Comparison of ENCODE assay signal across 10 mouse cellular contexts in the genomic region with DNA sequence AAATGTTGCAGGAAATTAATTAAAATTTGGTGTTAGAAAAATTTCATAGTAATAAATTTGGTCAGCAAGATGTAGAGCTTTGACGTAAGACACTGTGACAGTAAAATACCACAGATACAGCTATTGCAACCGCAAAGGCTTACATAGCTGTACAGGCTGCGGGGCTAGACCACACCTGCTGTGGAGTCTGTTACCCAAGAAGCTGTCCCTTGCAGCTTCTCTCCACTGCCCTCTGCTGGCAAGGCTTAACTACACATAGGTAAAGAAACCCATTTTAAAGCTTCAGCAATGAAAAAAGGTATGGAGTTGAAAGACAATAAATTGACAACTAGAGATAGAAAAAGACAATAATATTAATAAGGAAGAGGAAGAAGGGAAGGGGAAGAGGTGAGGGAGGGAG. TPM values are rescaled to one million over a fixed set of nuclear protein-coding genes. Genes with fewer than 3 reads are reported as not detected.
DNase-seq lines count a peak whose midpoint lies in the region; ATAC-seq and TF ChIP-seq lines count a peak whose summit lies in the region.
"Had no signal": no experiment of that assay in that cellular context is flagged by ENCODE, and none has a peak within 500 bp of the region (broad histone marks: within the 10 kb centered on the region; RNA-seq: fewer than 3 reads in every experiment).

No protein-coding gene starts in this region.

- H3K27ac ChIP-seq in heart, postnatal 0 days (ENCODE audit: low read depth): no peak overlapping the region
- no peak overlapping the region for H3K27ac ChIP-seq in cortical plate, adult 2 months (ENCODE audit: insufficient read depth, low read length)
- H3K27ac ChIP-seq in kidney, postnatal 0 days: no peak overlapping the region
- H3K27ac ChIP-seq: liver, embryonic 15.5 days had no signal

- no peak overlapping the region for H3K9ac ChIP-seq in heart, postnatal 0 days (replicated peaks; ENCODE audit: low read depth, low read length)
- H3K9ac ChIP-seq in kidney, postnatal 0 days (ENCODE audit: low read depth, low read length): no peak overlapping the region
- H3K9ac ChIP-seq: liver, embryonic 15.5 days had no signal

- H3K27me3 ChIP-seq in heart, postnatal 0 days (ENCODE audit: control insufficient read depth, insufficient read depth, low read length): no peaks in the 10 kb centered on the region
- no peaks in the 10 kb centered on the region for H3K27me3 ChIP-seq in kidney, postnatal 0 days (ENCODE audit: insufficient read depth, low read length)
- H3K27me3 ChIP-seq: liver, embryonic 15.5 days had no signal

- no peak for TF ChIP-seq POLR2A in cortical plate, adult 2 months (IDR thresholded peaks at IDR 0.05; ENCODE audit: extremely low read depth, insufficient read depth, low read length)
- TF ChIP-seq POLR2A in lung, adult 2 months (IDR thresholded peaks at IDR 0.05; ENCODE audit: borderline replicate concordance, extremely low read depth, low read depth, low read length): no peak

- TF ChIP-seq CTCF in heart, postnatal 0 days (IDR thresholded peaks at IDR 0.05; ENCODE audit: low read depth): peak; percentile 69
- TF ChIP-seq CTCF in cortical plate, adult 2 months (IDR thresholded peaks at IDR 0.05; ENCODE audit: extremely low read depth, insufficient read depth, low read length): peak; percentile 71
- TF ChIP-seq CTCF in kidney, postnatal 0 days (IDR thresholded peaks at IDR 0.05; ENCODE audit: low read depth): peak; percentile 85
- TF ChIP-seq CTCF in lung, adult 2 months (IDR thresholded peaks at IDR 0.05; ENCODE audit: insufficient read depth, low read length): peak; percentile 84

- ATAC-seq in heart, postnatal 0 days (ENCODE audit: insufficient read depth, low read depth): no peak
- ATAC-seq in kidney, postnatal 0 days (replicated peaks; ENCODE audit: low FRiP score, low read depth): no peak; the same call in 1 of the 2 replicates

- no peak overlapping the region for H3K4me3 ChIP-seq in heart, postnatal 0 days (ENCODE audit: low read depth, low read length)
- H3K4me3 ChIP-seq in cortical plate, adult 2 months (ENCODE audit: insufficient read depth, low read length): no peak overlapping the region
- H3K4me3 ChIP-seq in kidney, postnatal 0 days (replicated peaks; ENCODE audit: low read depth, low read length): no peak overlapping the region
- no peak overlapping the region for H3K4me3 ChIP-seq in lung, adult 2 months (replicated peaks; ENCODE audit: extremely low read depth, low read depth, low read length)
- H3K4me3 ChIP-seq: liver, embryonic 15.5 days had no signal

- 63% methylated on average over 3 of the region's 3 CpGs for WGBS in heart, postnatal 0 days
- WGBS in kidney, postnatal 0 days: 57% methylated on average over 3 of the region's 3 CpGs
- WGBS in lung, adult 2 months: 47% methylated on average over 3 of the region's 3 CpGs

- no peaks in the 10 kb centered on the region for H3K9me3 ChIP-seq in heart, postnatal 0 days (replicated peaks; ENCODE audit: control insufficient read depth, low read length)
- H3K9me3 ChIP-seq in kidney, postnatal 0 days (replicated peaks; ENCODE audit: low read length): no peaks in the 10 kb centered on the region
- H3K9me3 ChIP-seq: liver, embryonic 15.5 days had no signal

- TF ChIP-seq EP300 in heart, postnatal 0 days (IDR thresholded peaks at IDR 0.05; ENCODE audit: low read depth): no peak

- H3K4me1 ChIP-seq in heart, postnatal 0 days (ENCODE audit: control insufficient read depth, insufficient read depth): no peaks in the 10 kb centered on the region
- H3K4me1 ChIP-seq in cortical plate, adult 2 months (ENCODE audit: control insufficient read depth, insufficient read depth, low read length): no peaks in the 10 kb centered on the region
- H3K4me1 ChIP-seq in kidney, postnatal 0 days (replicated peaks; ENCODE audit: insufficient read depth, low read length): no peaks in the 10 kb centered on the region
- H3K4me1 ChIP-seq in lung, adult 2 months (ENCODE audit: control insufficient read depth, insufficient read depth, low read length): no peaks in the 10 kb centered on the region
- H3K4me1 ChIP-seq: liver, embryonic 15.5 days had no signal

- DNase-seq in heart, postnatal 0 days (ENCODE audit: low spot score): no peak
- no peak for DNase-seq in heart, adult 8-10 months (ENCODE audit: low spot score)
- peak; percentile 21 for DNase-seq in A20 (ENCODE audit: low read depth, low spot score)
- DNase-seq in WW6 (ENCODE audit: low read depth, low spot score): peak; percentile 31
- peak; percentile 66 for DNase-seq in kidney, postnatal 0 days (ENCODE audit: low spot score)
- peak; percentile 36 for DNase-seq in lung, adult 2 months
- peak; percentile 26 for DNase-seq in thymus, postnatal 0 days (ENCODE audit: low spot score)

- H3K4me2 ChIP-seq in heart, postnatal 0 days (ENCODE audit: low read depth, low read length): no peak overlapping the region
- no peak overlapping the region for H3K4me2 ChIP-seq in kidney, postnatal 0 days (ENCODE audit: low read length)
- H3K4me2 ChIP-seq: liver, embryonic 15.5 days had no signal

- no peaks in the 10 kb centered on the region for H3K36me3 ChIP-seq in heart, postnatal 0 days (replicated peaks; ENCODE audit: control insufficient read depth, insufficient read depth, low read length)
- H3K36me3 ChIP-seq in kidney, postnatal 0 days (ENCODE audit: insufficient read depth, low read length): no peaks in the 10 kb centered on the region
- H3K36me3 ChIP-seq: liver, embryonic 15.5 days had no signal

RNA-seq across cellular contexts. Expression of a gene that starts 8.4 kb away (rescaled TPM):
- total RNA-seq in heart, postnatal 0 days (2014; rRNA removed; ENCODE audit: low replicate concordance): not detected in 2 replicates
- not detected in 2 replicates for polyA plus RNA-seq in heart, postnatal 0 days (2015; fragmentation: Nextera tagmentation; extraction: Ambion mirVana)
- not detected for total RNA-seq in heart, adult 8-10 months (2022)
- not detected in 2 replicates for polyA plus RNA-seq in cortical plate, adult 2 months (2012; rRNA removed)
- polyA plus RNA-seq in kidney, postnatal 0 days (2015; fragmentation: Nextera tagmentation; extraction: Ambion mirVana): 0.17 TPM in 1 of 2 replicates, not detected in the other
- not detected in 2 replicates for polyA plus RNA-seq in lung, adult 2 months (2012; rRNA removed)
- not detected in 2 replicates for polyA plus RNA-seq in thymus, postnatal 0 days (2015; fragmentation: Nextera tagmentation; extraction: Ambion mirVana)
- polyA plus RNA-seq: liver, embryonic 15.5 days; stomach, embryonic 16.5 days had no signal

RNA-seq across cellular contexts. Expression of a gene that starts 21.3 kb away (rescaled TPM):
- 3.7 and 9.7 TPM in 2 replicates for total RNA-seq in heart, postnatal 0 days (2014; rRNA removed; ENCODE audit: low replicate concordance)
- polyA plus RNA-seq in heart, postnatal 0 days (2015; fragmentation: Nextera tagmentation; extraction: Ambion mirVana): 1.0 and 1.5 TPM in 2 replicates
- total RNA-seq in heart, adult 8-10 months (2022): under 1 TPM; 0.30 to 0.72 (median 0.54) TPM
- polyA plus RNA-seq in cortical plate, adult 2 months (2012; rRNA removed): 1.3 and 1.4 TPM in 2 replicates
- polyA plus RNA-seq in kidney, postnatal 0 days (2015; fragmentation: Nextera tagmentation; extraction: Ambion mirVana): 8.0 and 10.7 TPM in 2 replicates
- 2.5 and 3.9 TPM in 2 replicates for polyA plus RNA-seq in lung, adult 2 months (2012; rRNA removed)
- polyA plus RNA-seq in thymus, postnatal 0 days (2015; fragmentation: Nextera tagmentation; extraction: Ambion mirVana): 7.2 and 9.7 TPM in 2 replicates

Comparison
In these comparisons a context has a peak if more than half of its experiments do, and no peak if none do; other contexts are left out.
1. DNase-seq: peak in A20 (single experiment), WW6 (single experiment), kidney, postnatal 0 days (single experiment), lung, adult 2 months (single experiment) and thymus, postnatal 0 days (single experiment); none in heart, postnatal 0 days (single experiment) and heart, adult 8-10 months (single experiment).
2. Peak in every context shown above with its lines, with median percentiles within 50 percentile points of each other: CTCF ChIP-seq.